In genomic region chr12:12176331-12177263, GRCm38 (mm10) we compare ENCODE assay signal across 7 mouse cellular contexts.
DNase-seq lines count a peak whose midpoint lies in the region; ATAC-seq lines count a peak whose summit lies in the region.

No protein-coding gene starts in this region.

- H3K4me1 ChIP-seq in limb, embryonic 13.5 days, result peaks cover 13% of the 10 kb centered on the region
- H3K4me1 ChIP-seq in midbrain, embryonic 15.5 days, result peaks cover 11% of the 10 kb centered on the region

- peak; percentile 84 for ATAC-seq in limb, embryonic 13.5 days (ENCODE audit: low FRiP score, low read depth)
- ATAC-seq in midbrain, embryonic 15.5 days (replicated peaks), result peak; percentile 83

- no peaks in the 10 kb centered on the region for H3K9me3 ChIP-seq in limb, embryonic 13.5 days
- no peaks in the 10 kb centered on the region for H3K9me3 ChIP-seq in midbrain, embryonic 15.5 days

- WGBS in limb, embryonic 13.5 days, result 9% methylated on average over 13 of the region's 13 CpGs
- 15% methylated on average over 13 of the region's 13 CpGs for WGBS in midbrain, embryonic 15.5 days

- no peak overlapping the region for H3K27ac ChIP-seq in limb, embryonic 13.5 days
- H3K27ac ChIP-seq in midbrain, embryonic 15.5 days, result no peak overlapping the region

- no peaks in the 10 kb centered on the region for H3K36me3 ChIP-seq in limb, embryonic 13.5 days
- no peaks in the 10 kb centered on the region for H3K36me3 ChIP-seq in midbrain, embryonic 15.5 days (replicated peaks)

- H3K4me2 ChIP-seq in limb, embryonic 13.5 days (replicated peaks), result peak overlapping the region; percentile 61
- peak overlapping the region; percentile 45 for H3K4me2 ChIP-seq in midbrain, embryonic 15.5 days

- H3K9ac ChIP-seq in limb, embryonic 13.5 days, result peak overlapping the region; percentile 58
- no peak overlapping the region for H3K9ac ChIP-seq in midbrain, embryonic 15.5 days

- peak overlapping the region; percentile 29 for H3K4me3 ChIP-seq in limb, embryonic 13.5 days
- peak overlapping the region; percentile 20 for H3K4me3 ChIP-seq in midbrain, embryonic 15.5 days

- peak; percentile 89 for DNase-seq in adrenal gland, postnatal 14 days
- peak; percentile 77 for DNase-seq in embryo, embryonic 11.5 days (ENCODE audit: low read depth, low spot score)
- DNase-seq in heart, adult 18-20 months, result peak; percentile 87 to 90
- peak; percentile 81 for DNase-seq in kidney, adult 18-20 months
- peak; percentile 60 to 74 for DNase-seq in spleen, adult 18-20 months

- 0 out of 2 replicates have a peak, but pooled peaks cover 4% of the 10 kb centered on the region for H3K27me3 ChIP-seq in limb, embryonic 13.5 days
- no peaks in the 10 kb centered on the region for H3K27me3 ChIP-seq in midbrain, embryonic 15.5 days (replicated peaks)
